Mouse (Mus musculus) thymus, postnatal 10 days (tissue): Measurements from ENCODE around the gene Celsr2.

Source experiments
- DNase-seq, 2 experiments: peaks; one replicate each; pipeline ENCODE4 v3.0.0; 2021; ENCODE audit warnings: low spot score in 2 of 2

Celsr2 gene

GRCm38 (mm10) chr3:108414857-108415830, at the start of gene Celsr2:
TSS of gene Celsr2 (minus strand) at chr3:108415552.
- DNase-seq = peak; percentile 22 to 48

- peak; percentile 46 to 57 for DNase-seq
Observed at GRCm38 (mm10) chr3:108458866-108459265, 43.5 kb upstream of the Celsr2 start.

GRCm38 (mm10) chr3:108458380-108458779, 43.0 kb upstream of the Celsr2 start:
- DNase-seq = peak in 1 of 2 experiments; percentile 10

GRCm38 (mm10) chr3:108454172-108454571, 38.8 kb upstream of the Celsr2 start:
- no peak for DNase-seq

GRCm38 (mm10) chr3:108451969-108452368, 36.6 kb upstream of the Celsr2 start:
- DNase-seq = no peak

- DNase-seq = no peak
Observed at GRCm38 (mm10) chr3:108445366-108445705, 30.0 kb upstream of the Celsr2 start.

- DNase-seq = peak; percentile 76 to 80
Observed at GRCm38 (mm10) chr3:108444698-108445365, 29.5 kb upstream of the Celsr2 start, which contains the start of gene Sars. TSS of gene Sars (minus strand) at chr3:108445209.

- DNase-seq = peak in 1 of 2 experiments; percentile 16
Observed at GRCm38 (mm10) chr3:108444029-108444428, 28.7 kb upstream of the Celsr2 start.

- no peak for DNase-seq
Observed at GRCm38 (mm10) chr3:108436380-108436714, 21.0 kb upstream of the Celsr2 start.

GRCm38 (mm10) chr3:108435701-108436379, 20.5 kb upstream of the Celsr2 start:
- no peak for DNase-seq

GRCm38 (mm10) chr3:108433881-108434495, 18.6 kb upstream of the Celsr2 start:
- no peak for DNase-seq

GRCm38 (mm10) chr3:108433188-108433880, 18.0 kb upstream of the Celsr2 start:
- no peak for DNase-seq

- DNase-seq = no peak
Observed at GRCm38 (mm10) chr3:108432542-108433187, 17.3 kb upstream of the Celsr2 start.

GRCm38 (mm10) chr3:108425624-108426018, 10.3 kb upstream of the Celsr2 start:
- no peak for DNase-seq

GRCm38 (mm10) chr3:108424944-108425623, 9.7 kb upstream of the Celsr2 start:
- no peak for DNase-seq

GRCm38 (mm10) chr3:108423844-108424801, 8.8 kb upstream of the Celsr2 start:
- DNase-seq = peak; percentile 34 to 52

- no peak for DNase-seq
Observed at GRCm38 (mm10) chr3:108423006-108423405, 7.7 kb upstream of the Celsr2 start.

GRCm38 (mm10) chr3:108415831-108416223, 475 bp upstream of the Celsr2 start:
- peak; percentile 64 to 82 for DNase-seq
